Mouse (Mus musculus) ovary, postnatal 36 days (tissue): ENCODE results near the gene Eef1akmt2.

ENCODE experiments used
- DNase-seq: peaks from one replicate; pipeline ENCODE4 v3.0.0; 2022; ENCODE audit warnings: low spot score, mixed read lengths

Gene Eef1akmt2

DNA sequence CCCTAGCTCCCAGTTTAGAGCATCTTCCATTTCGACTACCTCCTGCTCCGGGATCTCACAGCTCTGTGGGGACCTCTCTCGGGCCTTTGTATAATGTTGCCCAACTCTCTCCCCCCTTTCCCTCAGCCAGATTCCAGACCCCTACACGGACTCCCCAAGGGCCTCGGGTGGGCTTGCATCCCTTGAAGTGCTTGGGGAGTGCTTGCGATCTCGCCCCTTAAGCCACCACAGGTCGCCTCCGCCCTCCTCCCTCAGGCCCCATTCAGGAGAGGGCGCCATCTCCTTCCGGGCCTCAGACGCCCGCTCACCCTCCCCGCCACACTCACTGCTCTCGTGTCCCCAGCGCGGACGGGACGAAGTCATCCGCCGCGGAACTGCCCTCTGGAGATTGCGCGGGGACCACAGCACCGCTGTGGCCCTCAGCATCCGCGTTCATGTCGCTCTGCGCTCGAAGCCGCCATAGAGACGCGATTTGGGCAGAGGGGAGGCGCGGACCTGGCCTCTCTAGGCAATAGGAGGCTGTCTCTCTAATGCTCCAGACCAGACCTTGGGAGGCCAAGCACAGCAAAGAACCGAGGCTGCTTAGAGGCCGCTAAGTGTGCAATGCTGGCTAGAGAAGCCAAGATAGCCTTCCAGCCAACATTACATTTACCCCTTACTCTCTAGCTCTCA is at the start of gene Eef1akmt2:
Gene Eef1akmt2, minus strand, starts transcription at position 501 of the 672 bp plus-strand sequence.
- peak; percentile 83 for DNase-seq

DNA sequence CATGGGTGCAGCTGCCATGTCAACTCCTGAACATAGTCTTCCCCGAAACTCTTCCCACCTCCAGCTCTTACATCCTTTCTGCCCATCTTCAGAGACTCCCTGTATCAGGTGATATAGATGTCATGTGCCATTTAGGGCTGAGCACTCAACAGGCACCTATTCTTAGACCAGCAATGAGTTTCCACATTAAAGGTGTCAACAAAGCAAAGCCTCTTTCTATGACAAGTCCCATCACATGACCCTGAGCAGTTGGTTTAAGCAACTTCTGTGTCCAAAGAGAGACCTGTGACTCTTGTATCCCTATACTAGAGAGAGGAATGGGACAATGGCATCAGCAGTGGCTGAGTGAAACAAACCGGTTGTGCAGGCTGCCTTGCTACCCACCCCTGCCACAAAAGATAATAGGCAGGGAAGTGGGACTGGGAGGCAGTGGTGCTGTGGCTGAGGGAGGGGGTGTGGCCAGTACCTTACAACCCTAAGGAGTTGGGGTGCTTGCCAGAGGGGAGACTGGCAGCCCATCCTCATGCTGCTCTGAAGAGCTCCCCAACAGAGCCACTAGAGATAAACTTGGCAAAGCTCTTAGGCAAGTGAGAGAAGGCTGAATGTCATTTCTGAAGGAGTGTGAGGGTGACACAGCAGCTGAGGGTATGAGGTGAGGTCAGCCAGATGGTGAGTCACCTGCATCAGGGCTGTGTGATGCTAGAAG is 48.5 kb upstream of the Eef1akmt2 start:
- no peak for DNase-seq

DNA sequence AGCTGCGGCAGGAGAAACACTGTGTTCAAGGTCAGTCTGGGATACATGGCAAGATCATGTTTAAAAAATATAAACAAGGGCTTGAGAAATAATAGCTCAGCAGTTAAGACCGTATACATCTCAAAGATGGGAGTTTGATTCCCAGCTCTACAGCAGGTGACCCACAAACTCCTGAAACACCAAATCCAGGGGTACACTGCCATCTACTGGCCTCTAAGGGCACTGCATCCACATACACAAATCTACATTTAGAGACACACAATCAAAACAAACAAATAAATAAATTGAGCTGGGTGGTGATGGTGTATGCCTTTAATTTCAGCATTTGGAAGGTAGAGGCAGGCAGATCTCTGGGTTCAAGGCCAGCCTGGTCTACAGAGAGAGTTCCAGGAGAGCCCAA is 45.8 kb upstream of the Eef1akmt2 start:
- DNase-seq: no peak

DNA sequence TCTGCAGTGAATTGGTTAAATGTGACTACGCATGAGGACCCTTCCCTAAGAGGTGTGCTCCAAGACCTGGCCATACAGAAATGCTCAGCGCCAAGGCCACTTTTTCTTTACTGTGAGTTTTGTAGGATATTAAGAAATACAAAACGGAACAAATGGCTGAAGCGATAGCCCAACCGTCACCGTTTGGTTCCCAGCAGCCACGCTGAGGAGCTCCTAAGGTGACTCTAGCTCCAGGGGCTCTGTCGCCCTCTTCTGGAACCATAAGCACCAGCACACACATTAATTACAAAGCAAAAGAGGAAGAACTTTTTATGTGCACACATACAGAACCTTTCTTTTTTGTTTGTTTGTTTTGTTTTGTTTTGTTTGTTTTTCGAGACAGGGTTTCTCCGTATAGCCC is 44.8 kb upstream of the Eef1akmt2 start:
- no peak for DNase-seq

DNA sequence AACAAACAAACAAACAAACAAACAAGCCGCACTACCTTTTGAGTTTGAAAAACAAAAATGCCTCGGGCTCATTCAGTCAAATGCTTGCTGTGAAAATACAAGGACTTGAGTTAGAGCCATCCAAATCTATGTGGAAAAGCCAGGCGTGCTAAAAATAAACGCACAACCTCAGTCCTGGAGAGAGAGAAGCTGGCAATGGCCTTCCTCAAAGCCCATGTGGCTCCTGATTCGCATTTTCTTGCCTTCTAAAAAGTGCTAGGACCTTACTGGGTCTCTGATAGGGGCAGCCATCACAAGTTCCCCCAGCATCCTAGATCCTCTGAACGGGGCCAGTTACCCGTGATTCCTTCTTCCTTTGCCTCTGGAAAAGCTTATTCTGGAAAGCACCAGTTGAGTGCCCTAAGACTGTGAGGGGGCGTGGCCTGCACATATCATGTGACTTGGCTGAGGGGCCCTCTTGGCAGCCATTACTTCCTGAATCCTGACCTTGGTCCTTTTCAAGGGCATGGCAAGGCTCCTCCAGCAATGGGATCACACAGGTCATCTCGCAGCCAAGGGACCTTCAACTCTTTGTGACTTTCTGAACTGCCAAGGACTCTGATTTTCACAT is 43.8 kb upstream of the Eef1akmt2 start:
- no peak for DNase-seq

DNA sequence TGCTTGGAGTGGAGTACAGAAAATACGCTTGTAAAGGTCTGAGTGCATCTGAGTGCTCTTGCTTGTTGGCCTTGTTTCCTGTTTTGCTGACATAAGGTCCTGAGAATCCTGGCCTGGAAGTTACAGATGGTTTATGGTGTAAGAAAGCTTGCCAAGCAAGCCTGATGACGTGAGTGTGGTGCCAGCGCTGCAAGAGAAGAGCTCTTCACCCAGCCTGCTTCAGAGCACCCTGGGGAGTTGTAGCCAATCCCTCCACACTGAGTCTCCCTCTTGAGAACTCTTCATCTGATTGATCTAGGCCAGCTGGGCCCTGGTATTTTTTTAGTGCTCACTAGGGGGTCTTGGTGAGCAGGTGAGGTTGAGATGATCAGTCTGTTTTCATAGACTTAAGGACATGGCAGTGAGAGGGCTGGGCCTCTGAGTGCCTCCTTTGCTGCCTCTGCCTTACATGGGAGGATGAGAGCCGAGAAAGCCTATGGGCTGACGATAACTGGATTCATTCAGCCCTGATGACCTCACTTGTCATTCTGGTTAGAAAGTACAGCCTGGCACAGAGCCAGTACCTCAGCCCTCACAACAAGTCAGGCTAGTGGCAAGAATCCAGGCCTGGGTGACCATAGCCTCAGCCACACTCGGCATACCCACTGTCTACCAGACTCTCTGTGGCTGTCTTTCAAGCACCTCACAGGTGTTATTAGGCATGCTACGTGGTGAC is 42.5 kb upstream of the Eef1akmt2 start:
- DNase-seq: no peak

DNA sequence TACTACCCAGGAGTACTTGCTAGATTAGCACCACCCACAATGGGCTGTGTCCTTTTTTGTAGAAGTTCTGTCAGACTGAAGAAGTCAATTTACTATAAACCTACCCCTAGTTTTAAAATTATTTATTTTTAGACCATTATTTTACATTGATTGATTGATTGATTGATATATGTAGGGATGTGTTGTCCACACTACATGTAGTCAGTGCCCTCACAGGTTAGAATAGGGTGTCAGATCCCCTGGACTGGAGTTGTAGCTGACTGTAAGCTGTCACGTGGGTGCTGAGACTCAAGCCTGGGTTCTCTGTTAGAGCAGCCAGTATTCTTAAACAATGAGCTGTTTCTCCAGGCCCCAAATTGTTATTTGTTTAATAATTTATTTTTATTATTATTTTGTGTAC is 40.9 kb upstream of the Eef1akmt2 start:
- no peak for DNase-seq

DNA sequence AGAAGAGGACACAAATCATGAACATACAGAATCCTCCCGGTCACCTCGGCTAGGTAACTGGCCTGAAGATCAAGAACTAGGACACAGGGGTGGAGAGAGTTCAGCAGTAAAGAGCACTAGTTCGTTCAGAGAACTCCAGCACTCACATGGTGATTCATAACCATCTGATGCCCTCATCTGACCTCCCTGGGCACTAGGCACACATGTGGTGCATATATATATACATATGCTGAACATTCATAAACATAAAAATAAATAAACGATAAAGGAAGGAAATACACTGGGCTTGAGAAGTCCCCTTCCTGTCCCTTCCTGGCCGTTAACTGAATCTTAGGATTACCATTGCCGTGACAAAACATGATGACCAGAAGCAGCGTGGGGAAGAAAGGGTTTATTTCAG is 40.3 kb upstream of the Eef1akmt2 start:
- DNase-seq: no peak

DNA sequence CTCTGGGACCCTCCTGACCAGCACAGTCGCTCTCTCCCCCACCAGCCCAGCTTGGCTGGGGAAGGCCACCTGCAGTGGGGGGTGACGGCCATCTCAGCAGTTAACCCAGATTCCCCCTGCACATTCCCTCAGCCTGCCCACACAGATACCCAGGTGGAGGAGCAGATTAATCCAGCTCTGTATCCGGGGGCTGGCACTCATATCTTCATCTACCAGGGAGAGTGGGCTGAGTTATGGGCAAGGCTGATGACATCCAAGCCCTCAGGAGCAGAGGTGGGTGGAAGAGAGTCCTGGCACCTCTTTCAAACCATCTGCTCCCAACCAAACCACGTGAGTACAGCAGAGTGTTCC is 39.8 kb upstream of the Eef1akmt2 start:
- no peak for DNase-seq

DNA sequence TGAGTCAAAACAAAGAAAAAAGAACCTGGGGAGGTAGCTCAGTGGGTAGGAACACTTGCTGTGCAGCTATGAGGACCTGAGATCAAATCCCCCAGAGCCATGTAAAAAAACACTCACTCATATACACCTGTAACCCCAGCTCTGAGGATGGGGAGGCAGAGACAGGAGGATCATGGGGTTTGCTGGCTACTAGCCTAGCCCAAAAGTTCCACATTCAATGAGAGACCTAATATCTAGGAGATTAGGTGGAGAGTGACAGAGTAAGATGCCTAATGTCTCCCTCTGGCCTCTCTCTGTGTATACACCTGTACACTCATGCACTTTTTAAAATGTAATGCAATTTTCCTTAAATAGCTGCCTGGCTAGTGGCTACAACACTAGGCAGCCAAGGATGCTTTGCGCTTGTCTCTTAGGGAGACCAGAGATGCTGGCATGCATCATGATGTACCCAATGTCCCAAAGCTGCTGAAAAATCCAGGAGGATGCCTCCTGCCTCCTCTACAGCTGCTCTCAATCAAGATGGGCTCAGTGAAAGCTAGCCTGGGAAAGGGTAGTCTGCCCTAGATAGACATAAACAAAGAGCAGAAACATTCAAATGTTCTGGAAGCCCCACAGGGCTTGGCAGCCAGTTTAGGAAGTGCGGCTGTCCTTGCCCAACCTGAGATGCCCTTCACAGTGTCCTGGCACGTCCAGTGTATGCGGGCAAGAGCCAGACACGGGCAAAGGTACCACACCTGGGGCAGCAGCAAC is 39.3 kb upstream of the Eef1akmt2 start:
- no peak for DNase-seq

DNA sequence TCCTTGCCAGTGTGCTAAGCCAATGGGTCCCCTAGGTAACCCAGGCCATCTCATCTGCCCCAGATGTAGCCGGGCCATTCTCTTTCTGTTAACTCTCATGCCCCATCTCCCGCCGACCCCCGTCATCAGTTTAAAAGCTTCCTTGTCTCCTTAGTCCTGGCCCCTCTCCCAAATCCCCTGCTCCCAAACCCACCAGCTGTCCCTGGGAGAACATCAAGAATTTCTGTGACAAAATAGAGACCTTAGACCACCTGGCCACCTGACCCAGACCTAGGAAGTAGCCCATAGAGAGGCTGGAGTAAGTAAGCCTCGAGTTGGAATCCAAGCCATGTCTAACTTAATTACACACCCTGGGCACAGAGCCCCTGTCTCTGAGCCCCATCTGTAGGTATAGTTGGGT is 37.7 kb upstream of the Eef1akmt2 start:
- DNase-seq: no peak

DNA sequence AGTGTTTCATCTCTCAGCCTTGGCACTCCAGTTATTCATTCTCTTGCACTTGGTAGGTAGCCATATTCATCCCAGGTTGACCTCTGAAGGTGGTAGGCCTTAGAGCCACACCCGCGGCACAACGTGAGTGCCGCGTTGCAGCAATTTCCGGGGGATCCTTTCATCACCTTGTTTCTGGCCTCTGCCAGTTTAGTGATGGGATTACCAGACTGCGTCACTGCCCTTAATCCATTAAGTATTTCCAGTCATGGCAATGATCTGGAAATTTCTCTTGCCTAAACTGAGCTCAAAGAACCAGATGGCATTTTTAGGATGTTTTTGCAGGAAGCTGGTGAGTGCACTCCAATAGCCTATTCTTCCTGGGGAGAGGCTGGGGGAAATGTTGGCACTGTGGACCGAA is 37.2 kb upstream of the Eef1akmt2 start:
- no peak for DNase-seq

DNA sequence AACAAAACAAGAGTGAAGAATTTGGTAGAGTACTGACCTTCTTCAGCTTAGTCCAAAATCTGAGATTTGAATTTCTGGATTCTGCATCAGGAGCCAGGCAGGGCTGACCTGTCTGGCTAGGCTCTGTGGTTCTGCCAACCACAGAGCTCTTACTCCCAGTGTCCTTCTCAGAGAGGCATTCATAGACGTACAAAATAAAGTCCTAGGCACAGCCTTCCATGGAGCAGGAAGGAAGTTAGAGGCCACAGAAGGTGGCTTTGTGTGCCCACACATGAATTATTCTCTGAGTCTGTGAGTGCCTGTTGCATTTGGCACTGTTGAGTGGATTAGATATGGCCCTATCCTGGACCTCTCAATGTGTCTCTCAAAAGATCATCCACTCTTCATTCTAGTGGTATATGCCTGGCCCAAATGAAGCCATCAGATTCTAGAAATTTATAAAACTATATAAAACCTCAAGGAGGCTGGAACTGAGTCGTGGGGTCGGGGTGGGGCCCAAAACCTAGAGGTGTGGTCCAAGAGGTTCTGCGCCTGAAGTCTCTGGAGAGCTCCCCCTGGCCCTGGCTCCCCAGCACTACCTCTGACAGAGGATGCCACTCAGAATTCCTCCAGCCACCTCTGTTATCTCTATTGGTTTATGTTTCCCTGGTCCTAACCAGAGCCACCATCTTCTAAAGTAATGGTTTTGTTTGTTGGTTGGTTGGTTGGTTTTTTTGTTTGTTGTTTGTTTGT is 36.2 kb upstream of the Eef1akmt2 start:
- DNase-seq: no peak

DNA sequence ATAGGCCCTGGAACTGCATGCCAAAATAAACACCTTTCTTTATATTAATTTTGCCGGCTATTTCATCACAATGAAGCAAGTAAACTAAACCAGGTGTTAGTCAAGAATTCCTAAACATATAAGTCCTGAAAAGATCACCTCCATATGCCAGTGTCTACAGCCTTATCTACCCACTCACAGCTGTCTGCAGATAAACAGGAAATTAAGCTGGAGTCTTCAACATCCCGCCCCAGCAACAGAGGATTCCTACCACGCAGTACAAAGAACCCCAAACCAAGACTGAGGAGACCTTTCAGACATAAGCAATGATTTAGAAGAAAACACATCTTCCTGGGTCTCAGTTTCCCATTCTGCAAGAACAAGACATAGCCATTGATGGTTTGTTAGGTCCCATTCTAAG is 35.6 kb upstream of the Eef1akmt2 start:
- DNase-seq: no peak

DNA sequence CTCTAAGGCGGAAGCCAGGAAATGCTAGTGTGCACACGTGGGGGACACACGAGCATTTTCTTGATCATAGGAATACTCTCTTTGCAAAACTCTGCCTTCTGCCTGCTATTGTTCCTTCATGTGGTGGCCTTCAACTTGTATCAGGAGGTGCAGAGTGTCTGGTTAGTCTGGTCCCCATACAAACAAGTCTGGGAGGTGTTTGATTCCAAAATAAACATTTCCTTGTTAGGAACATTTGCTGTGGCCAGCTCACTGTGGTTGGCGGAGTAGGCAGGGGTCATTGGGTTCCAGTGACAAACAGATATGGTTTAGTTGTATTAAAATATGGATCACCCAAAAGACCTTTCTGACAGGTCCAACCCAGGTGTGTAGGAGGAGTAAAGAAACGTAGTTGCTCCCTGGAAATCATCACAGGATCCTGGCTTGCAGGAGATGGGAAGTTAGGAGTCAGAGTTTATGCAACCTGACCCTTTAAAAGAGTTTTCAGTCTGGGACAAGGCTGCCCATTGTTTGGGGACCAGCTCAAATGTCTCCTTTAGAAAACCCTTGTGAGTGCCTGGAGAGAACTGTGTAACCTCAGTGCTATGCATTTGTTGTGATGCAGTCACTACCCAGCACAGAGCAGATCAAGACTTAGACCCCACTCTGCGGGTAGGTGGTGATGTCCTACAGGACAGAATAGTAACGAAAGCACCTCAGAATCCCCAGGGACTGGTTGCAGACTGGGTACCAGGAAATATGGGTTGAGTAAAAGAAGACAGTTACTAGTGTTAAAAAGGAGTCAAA is 34.7 kb upstream of the Eef1akmt2 start:
- no peak for DNase-seq

DNA sequence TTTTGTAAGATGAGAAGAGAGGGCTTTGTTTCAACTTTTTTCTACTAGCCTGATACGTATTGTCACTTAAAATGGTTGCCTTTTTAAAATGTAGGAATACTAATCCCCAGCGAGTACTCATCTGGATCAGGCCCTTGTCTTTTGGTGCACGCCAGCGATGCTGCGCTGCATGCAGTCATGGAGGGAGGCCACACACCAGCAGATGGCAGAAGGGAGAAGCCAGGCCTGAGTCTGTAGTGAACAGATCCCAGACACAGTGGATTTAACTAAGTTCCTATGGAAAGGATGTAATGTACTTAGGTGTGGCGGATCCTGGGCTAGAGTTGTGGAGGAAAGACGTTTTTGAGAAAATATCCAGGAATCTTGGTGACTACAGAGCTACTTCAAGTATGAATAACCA is 31.6 kb upstream of the Eef1akmt2 start:
- DNase-seq: no peak

DNA sequence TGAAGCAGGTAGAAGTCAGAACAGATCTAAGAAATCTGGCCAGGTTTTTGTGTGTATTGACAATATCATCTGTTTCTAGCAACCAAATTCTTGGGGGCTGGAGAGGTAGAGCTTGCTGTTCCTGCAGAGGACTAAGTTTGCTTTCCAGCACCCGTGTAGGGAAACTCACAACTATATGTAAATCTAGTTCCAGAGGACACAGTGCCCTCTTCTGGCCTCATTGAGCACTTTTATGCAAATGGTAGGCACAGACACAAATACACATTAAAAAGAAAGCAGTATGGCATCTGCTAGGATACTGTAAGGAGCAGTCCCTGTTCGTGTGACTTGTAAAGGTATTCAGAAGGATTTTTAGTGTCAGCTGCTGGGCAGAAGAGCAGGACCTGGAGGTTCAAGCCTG is 29.9 kb upstream of the Eef1akmt2 start:
- no peak for DNase-seq

DNA sequence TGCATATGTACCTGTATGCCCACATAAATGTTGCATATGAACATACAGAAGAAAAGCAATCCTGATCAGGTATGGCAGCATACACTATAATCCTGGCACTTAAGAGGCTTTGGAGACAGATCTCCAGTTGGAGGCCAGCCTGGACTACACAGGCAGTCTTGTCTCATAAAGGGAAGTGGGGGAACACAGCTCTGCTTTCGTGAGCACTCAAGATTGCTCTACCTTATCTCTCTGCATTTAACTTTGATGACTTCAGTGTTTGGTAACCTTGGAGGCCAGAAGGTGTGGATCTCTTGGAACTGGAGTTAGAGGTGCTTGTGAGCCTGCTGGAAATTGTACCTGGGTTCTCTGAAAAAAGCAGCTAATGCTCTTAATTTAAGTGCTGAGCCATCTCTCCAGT is 27.8 kb upstream of the Eef1akmt2 start:
- no peak for DNase-seq

DNA sequence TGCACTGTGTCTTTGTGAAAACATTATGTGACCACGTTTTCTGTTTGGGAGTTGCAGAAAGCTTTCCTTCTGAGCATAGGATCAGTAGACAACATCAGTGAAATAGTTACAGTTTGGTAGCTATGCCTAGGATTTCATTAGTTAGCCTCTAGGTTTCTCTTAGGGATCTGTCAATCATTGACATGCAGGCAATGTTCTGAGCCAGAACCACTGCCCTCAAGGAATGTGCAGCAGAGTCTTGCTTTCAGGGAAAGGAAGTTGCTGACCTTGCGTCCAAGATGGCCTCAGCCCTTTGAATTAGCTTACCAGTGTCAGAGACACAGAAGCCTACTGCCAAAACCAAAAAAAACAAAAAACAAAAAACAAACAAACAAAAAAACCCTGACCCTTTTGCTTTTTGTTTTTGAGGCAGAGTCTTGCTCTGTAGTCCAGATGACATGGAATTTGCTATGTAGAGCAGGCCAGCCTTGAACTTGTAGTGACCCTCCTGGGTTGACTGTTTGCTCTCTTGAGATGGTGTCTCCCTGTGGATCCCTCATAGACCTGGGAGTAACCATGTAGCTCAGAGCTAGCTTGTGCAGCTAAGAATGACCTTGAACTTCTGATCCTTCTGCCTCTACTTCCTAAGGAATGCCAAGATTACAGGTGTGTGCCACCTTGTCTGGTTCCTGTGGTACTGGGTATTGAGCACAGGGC is 23.1 kb upstream of the Eef1akmt2 start:
- no peak for DNase-seq

DNA sequence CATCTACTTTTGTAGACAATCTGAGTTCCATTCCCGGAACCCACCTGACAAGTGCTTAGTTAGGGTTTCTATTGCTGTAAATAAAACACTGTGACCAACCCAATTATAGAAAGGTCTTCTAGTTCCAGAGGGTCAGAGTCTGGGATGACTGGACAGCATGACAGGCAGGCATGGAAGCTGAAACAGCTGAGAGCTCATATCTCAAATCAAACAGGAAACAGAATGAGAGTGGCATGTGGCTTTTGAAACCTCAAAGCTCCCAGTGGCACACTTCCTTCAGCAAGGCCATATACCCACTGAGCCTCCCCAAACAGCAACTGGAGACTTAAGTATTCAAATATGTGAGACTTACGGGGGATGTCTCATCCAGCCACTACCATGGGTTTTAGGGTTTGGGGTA is 20.6 kb upstream of the Eef1akmt2 start:
- no peak for DNase-seq
